Mouse (Mus musculus) megakaryocyte, embryonic 14.5 days (primary cell): Measurements from ENCODE around the gene Mras.

Source experiments
- FLI1 ChIP-seq: IDR thresholded peaks from 2 replicates; pipeline ENCODE4 v1.6.1; 2012; ENCODE audit warnings: low read length, inconsistent platforms, mixed read lengths
- GATA1 ChIP-seq: IDR thresholded peaks from 3 replicates; pipeline ENCODE4 v1.6.1; 2012; ENCODE audit warnings: mixed read lengths, low read length, inconsistent platforms, borderline replicate concordance

- no peak for TF ChIP-seq GATA1
- no peak for TF ChIP-seq FLI1
Measured at GRCm38 (mm10) chr9:99431346-99431745, 5.8 kb downstream of the Mras start.
